Mouse (Mus musculus) E14TG2a.4 (cell line): ENCODE results near the gene Kndc1.

ENCODE experiments used
- CTCF ChIP-seq: conservative IDR thresholded peaks from 2 replicates; pipeline ENCODE4 v1.5.1; 2014; ENCODE audit warnings: low read length
- NANOG ChIP-seq: IDR thresholded peaks from 2 replicates; pipeline ENCODE4 v1.6.1; 2014; ENCODE audit warnings: borderline replicate concordance, low read length, mixed read lengths
- POU5F1 ChIP-seq: IDR thresholded peaks from 2 replicates; pipeline ENCODE4 v1.6.1; 2014; ENCODE audit warnings: low read length, borderline replicate concordance

GRCm38 (mm10) chr7:139937810-139938209 lies 43.3 kb downstream of the Kndc1 start:
- TF ChIP-seq CTCF (no peak), POU5F1 (no peak), NANOG (no peak)
